Mouse (Mus musculus): ENCODE measurements around the gene Eif3g. TPM values are rescaled to one million over a fixed set of nuclear protein-coding genes. Genes with fewer than 3 reads are reported as not detected.

Eif3g gene
- polyA plus RNA-seq, 1 experiment, result 144 TPM

- peak; percentile 68 for TF ChIP-seq POLR2A (IDR thresholded peaks at IDR 0.05; ENCODE audit: borderline replicate concordance, extremely low read depth, insufficient read depth, insufficient read length, poor library complexity, severe bottlenecking)
- TF ChIP-seq CTCF (IDR thresholded peaks at IDR 0.05; ENCODE audit: borderline replicate concordance, extremely low read depth, insufficient read depth, insufficient read length), result no peak
- DNase-seq (ENCODE audit: low read depth), result peak; percentile 99
Measured at GRCm38 (mm10) chr9:20887704-20888385, 10.6 kb downstream of the Eif3g start, which contains the start of gene Ppan. Ppan (plus strand) TSS chr9:20888175.

- TF ChIP-seq CTCF (IDR thresholded peaks at IDR 0.05; ENCODE audit: borderline replicate concordance, extremely low read depth, insufficient read depth, insufficient read length) (no peak), POLR2A (IDR thresholded peaks at IDR 0.05; ENCODE audit: borderline replicate concordance, extremely low read depth, insufficient read depth, insufficient read length, poor library complexity, severe bottlenecking) (no peak)
- DNase-seq (ENCODE audit: low read depth), result no peak
Measured at GRCm38 (mm10) chr9:20887191-20887590, 11.2 kb downstream of the Eif3g start.

GRCm38 (mm10) chr9:20886563-20886962, 11.9 kb downstream of the Eif3g start:
- no peak for TF ChIP-seq CTCF (IDR thresholded peaks at IDR 0.05; ENCODE audit: borderline replicate concordance, extremely low read depth, insufficient read depth, insufficient read length)
- no peak for TF ChIP-seq POLR2A (IDR thresholded peaks at IDR 0.05; ENCODE audit: borderline replicate concordance, extremely low read depth, insufficient read depth, insufficient read length, poor library complexity, severe bottlenecking)
- no peak for DNase-seq (ENCODE audit: low read depth)

- TF ChIP-seq CTCF (IDR thresholded peaks at IDR 0.05; ENCODE audit: borderline replicate concordance, extremely low read depth, insufficient read depth, insufficient read length) (no peak), POLR2A (IDR thresholded peaks at IDR 0.05; ENCODE audit: borderline replicate concordance, extremely low read depth, insufficient read depth, insufficient read length, poor library complexity, severe bottlenecking) (no peak)
- no peak for DNase-seq (ENCODE audit: low read depth)
Measured at GRCm38 (mm10) chr9:20879097-20879792, 19.2 kb downstream of the Eif3g start, which contains the start of gene Angptl6. Angptl6 (minus strand) TSS chr9:20879727.

GRCm38 (mm10) chr9:20878710-20879065, 19.7 kb downstream of the Eif3g start:
- no peak for DNase-seq (ENCODE audit: low read depth)
- TF ChIP-seq CTCF (IDR thresholded peaks at IDR 0.05; ENCODE audit: borderline replicate concordance, extremely low read depth, insufficient read depth, insufficient read length) (no peak), POLR2A (IDR thresholded peaks at IDR 0.05; ENCODE audit: borderline replicate concordance, extremely low read depth, insufficient read depth, insufficient read length, poor library complexity, severe bottlenecking) (no peak)

- peak; percentile 100 for DNase-seq (ENCODE audit: low read depth)
- peak; percentile 74 for TF ChIP-seq CTCF (IDR thresholded peaks at IDR 0.05; ENCODE audit: borderline replicate concordance, extremely low read depth, insufficient read depth, insufficient read length)
- peak; percentile 88 for TF ChIP-seq POLR2A (IDR thresholded peaks at IDR 0.05; ENCODE audit: borderline replicate concordance, extremely low read depth, insufficient read depth, insufficient read length, poor library complexity, severe bottlenecking)
Measured at GRCm38 (mm10) chr9:20878041-20878709, 20.2 kb downstream of the Eif3g start.

- DNase-seq (ENCODE audit: low read depth), result no peak
- TF ChIP-seq POLR2A (IDR thresholded peaks at IDR 0.05; ENCODE audit: borderline replicate concordance, extremely low read depth, insufficient read depth, insufficient read length, poor library complexity, severe bottlenecking) (no peak; the same call in 1 of the 2 replicates), CTCF (IDR thresholded peaks at IDR 0.05; ENCODE audit: borderline replicate concordance, extremely low read depth, insufficient read depth, insufficient read length) (no peak)
Measured at GRCm38 (mm10) chr9:20877118-20878040, 21.0 kb downstream of the Eif3g start.

GRCm38 (mm10) chr9:20876318-20877117, 21.9 kb downstream of the Eif3g start:
- no peak for DNase-seq (ENCODE audit: low read depth)
- TF ChIP-seq CTCF (IDR thresholded peaks at IDR 0.05; ENCODE audit: borderline replicate concordance, extremely low read depth, insufficient read depth, insufficient read length), result no peak
- TF ChIP-seq POLR2A (IDR thresholded peaks at IDR 0.05; ENCODE audit: borderline replicate concordance, extremely low read depth, insufficient read depth, insufficient read length, poor library complexity, severe bottlenecking), result no peak

- no peak for TF ChIP-seq POLR2A (IDR thresholded peaks at IDR 0.05; ENCODE audit: borderline replicate concordance, extremely low read depth, insufficient read depth, insufficient read length, poor library complexity, severe bottlenecking)
- no peak for TF ChIP-seq CTCF (IDR thresholded peaks at IDR 0.05; ENCODE audit: borderline replicate concordance, extremely low read depth, insufficient read depth, insufficient read length)
- peak; percentile 8 for DNase-seq (ENCODE audit: low read depth)
Measured at GRCm38 (mm10) chr9:20875021-20875790, 23.2 kb downstream of the Eif3g start.

Measured in brain, embryonic 14.5 days (tissue).